In genomic region chr9:103760356-103760755, GRCm38 (mm10) we compare ENCODE assay signal across 11 mouse cellular contexts. TPM values are rescaled to one million over a fixed set of nuclear protein-coding genes. Genes with fewer than 3 reads are reported as not detected.
A peak's percentile ranks its signal among the peaks of the same experiment; 100 is the strongest.
DNase-seq lines count a peak whose midpoint lies in the region; ATAC-seq and TF ChIP-seq lines count a peak whose summit lies in the region.
"Had no signal": no experiment of that assay in that cellular context is flagged by ENCODE, and none has a peak within 500 bp of the region (broad histone marks: within the 10 kb centered on the region; RNA-seq: fewer than 3 reads in every experiment).

No protein-coding gene starts in this region.

- TF ChIP-seq EP300 in liver, postnatal 0 days (IDR thresholded peaks at IDR 0.05; ENCODE audit: low read depth) = no peak

- 28% methylated on average over 8 of the region's 8 CpGs for WGBS in liver, postnatal 0 days (ENCODE audit: insufficient replicate concordance)
- WGBS in liver, embryonic 12.5 days (ENCODE audit: insufficient replicate concordance) = 37% methylated on average over 8 of the region's 8 CpGs
- 30% methylated on average over 8 of the region's 8 CpGs for WGBS in hindbrain, embryonic 13.5 days
- WGBS in neural tube, embryonic 15.5 days = 35% methylated on average over 8 of the region's 8 CpGs

- H3K36me3 ChIP-seq in liver, postnatal 0 days (replicated peaks; ENCODE audit: insufficient read depth, low read length) = no peaks in the 10 kb centered on the region
- no peaks in the 10 kb centered on the region for H3K36me3 ChIP-seq in liver, embryonic 12.5 days
- no peaks in the 10 kb centered on the region for H3K36me3 ChIP-seq in hindbrain, embryonic 13.5 days
- H3K36me3 ChIP-seq in neural tube, embryonic 15.5 days = no peaks in the 10 kb centered on the region

- no peaks in the 10 kb centered on the region for H3K9me3 ChIP-seq in liver, postnatal 0 days (ENCODE audit: low read length)
- H3K9me3 ChIP-seq in liver, embryonic 12.5 days (replicated peaks) = no peaks in the 10 kb centered on the region
- no peaks in the 10 kb centered on the region for H3K9me3 ChIP-seq in hindbrain, embryonic 13.5 days
- H3K9me3 ChIP-seq in neural tube, embryonic 15.5 days (replicated peaks) = no peaks in the 10 kb centered on the region

- 0 out of 2 replicates have a peak overlapping the region, but pooled peaks have one; percentile 78 for H3K4me2 ChIP-seq in liver, postnatal 0 days (ENCODE audit: low read depth, low read length)
- H3K4me2 ChIP-seq in liver, embryonic 12.5 days = no peak overlapping the region
- H3K4me2 ChIP-seq in hindbrain, embryonic 13.5 days = peak overlapping the region; percentile 84
- peak overlapping the region; percentile 69 for H3K4me2 ChIP-seq in neural tube, embryonic 15.5 days

- peaks cover 40% of the 10 kb centered on the region for H3K27me3 ChIP-seq in liver, postnatal 0 days (ENCODE audit: insufficient read depth, low read length)
- H3K27me3 ChIP-seq in liver, embryonic 12.5 days (replicated peaks) = peaks cover 50% of the 10 kb centered on the region
- H3K27me3 ChIP-seq in hindbrain, embryonic 13.5 days = peaks cover 26% of the 10 kb centered on the region
- no peaks in the 10 kb centered on the region for H3K27me3 ChIP-seq in neural tube, embryonic 15.5 days (replicated peaks)

- H3K9ac ChIP-seq in liver, postnatal 0 days (replicated peaks) = no peak overlapping the region
- H3K9ac ChIP-seq in liver, embryonic 12.5 days = no peak overlapping the region
- peak overlapping the region; percentile 90 for H3K9ac ChIP-seq in hindbrain, embryonic 13.5 days
- H3K9ac ChIP-seq in neural tube, embryonic 15.5 days (replicated peaks) = peak overlapping the region; percentile 71

- no peak overlapping the region for H3K27ac ChIP-seq in liver, postnatal 0 days (ENCODE audit: low read depth)
- H3K27ac ChIP-seq in liver, embryonic 12.5 days = no peak overlapping the region
- no peak overlapping the region for H3K27ac ChIP-seq in hindbrain, embryonic 13.5 days
- H3K27ac ChIP-seq in neural tube, embryonic 15.5 days (replicated peaks) = no peak overlapping the region

- no peak for ATAC-seq in liver, postnatal 0 days
- ATAC-seq in liver, embryonic 12.5 days = no peak
- no peak for ATAC-seq in hindbrain, embryonic 13.5 days (ENCODE audit: low FRiP score)
- no peak for ATAC-seq in neural tube, embryonic 15.5 days (ENCODE audit: low FRiP score)

- H3K4me1 ChIP-seq in liver, postnatal 0 days (ENCODE audit: insufficient read depth) = peaks cover 11% of the 10 kb centered on the region; the same call in 1 of the 2 replicates
- H3K4me1 ChIP-seq in liver, embryonic 12.5 days = peaks cover 12% of the 10 kb centered on the region; the same call in 1 of the 2 replicates
- H3K4me1 ChIP-seq in hindbrain, embryonic 13.5 days (replicated peaks) = peaks cover 43% of the 10 kb centered on the region
- peaks cover 32% of the 10 kb centered on the region for H3K4me1 ChIP-seq in neural tube, embryonic 15.5 days

- H3K4me3 ChIP-seq in liver, postnatal 0 days (ENCODE audit: low read depth, low read length) = no peak overlapping the region
- no peak overlapping the region for H3K4me3 ChIP-seq in liver, embryonic 12.5 days
- H3K4me3 ChIP-seq in hindbrain, embryonic 13.5 days = peak overlapping the region; percentile 81
- peak overlapping the region; percentile 57 for H3K4me3 ChIP-seq in neural tube, embryonic 15.5 days (replicated peaks)

- peak; percentile 11 for DNase-seq in embryo, embryonic 10.5 days (ENCODE audit: low spot score)
- no peak for DNase-seq in embryo, embryonic 11 days
- DNase-seq in liver, postnatal 0 days = no peak
- DNase-seq in adrenal gland, postnatal 36 days = no peak
- no peak for DNase-seq in retina, postnatal 1 day
- DNase-seq: cerebellum, adult 9-11 months; thymus, postnatal 36 days had no signal

- TF ChIP-seq CTCF in liver, postnatal 0 days (IDR thresholded peaks at IDR 0.05; ENCODE audit: low read depth) = no peak

RNA-seq across cellular contexts. Expression of gene Tmem108, which starts 1.3 kb away (rescaled TPM):
- polyA plus RNA-seq in liver, postnatal 0 days (2015; fragmentation: Nextera tagmentation; extraction: Ambion mirVana) = 1.1 and 1.2 TPM in 2 replicates
- 4.6 and 4.7 TPM in 2 replicates for polyA plus RNA-seq in liver, embryonic 12.5 days (2016; fragmentation: Nextera tagmentation; extraction: Ambion mirVana)
- 25.3 and 30.0 TPM in 2 replicates for polyA plus RNA-seq in hindbrain, embryonic 13.5 days (2015; fragmentation: Nextera tagmentation; extraction: Ambion mirVana)
- polyA plus RNA-seq in neural tube, embryonic 15.5 days (2015; fragmentation: Nextera tagmentation; extraction: Ambion mirVana) = 25.2 and 25.9 TPM in 2 replicates
- total RNA-seq in adrenal gland, postnatal 36 days (2021) = 1 to 10 TPM; 3.7 TPM
- total RNA-seq: gastrocnemius, adult 18-20 months had no signal

Comparison
In these comparisons a context has a peak if more than half of its experiments do, and no peak if none do; other contexts are left out.
1. H3K4me3 ChIP-seq: peak in hindbrain, embryonic 13.5 days (single experiment) and neural tube, embryonic 15.5 days (single experiment); none in liver, postnatal 0 days (single experiment) and liver, embryonic 12.5 days (single experiment).
2. H3K9ac ChIP-seq: peak in hindbrain, embryonic 13.5 days (single experiment) and neural tube, embryonic 15.5 days (single experiment); none in liver, postnatal 0 days (single experiment) and liver, embryonic 12.5 days (single experiment).